Mouse (Mus musculus): ENCODE measurements around the gene Fuom. TPM values are rescaled to one million over a fixed set of nuclear protein-coding genes. Genes with fewer than 3 reads are reported as not detected.
A peak's percentile ranks its signal among the peaks of the same experiment; 100 is the strongest.
"Not testable (repeated sequence)": the region's sequence is repeated elsewhere in the genome, so short reads cannot be mapped to it uniquely, and the experiment has no call there.

The Fuom gene
- 2.1 and 2.7 TPM in 2 replicates for polyA plus RNA-seq (2012; rRNA removed)

- TF ChIP-seq POLR2A (IDR thresholded peaks at IDR 0.05; ENCODE audit: control insufficient read depth, low read depth, low read length) (no peak), CTCF (IDR thresholded peaks at IDR 0.05; ENCODE audit: control insufficient read depth, insufficient read depth, insufficient replicate concordance, low read depth, low read length) (no peak)
- Histone ChIP-seq H3K27ac (ENCODE audit: control insufficient read depth, insufficient read depth, low read depth, low read length) (no peak within 1 kb of the TSS), H3K36me3 (ENCODE audit: control insufficient read depth, insufficient read depth, low read length) (no peaks in the 10 kb centered on the region), H3K4me3 (ENCODE audit: control insufficient read depth, low read depth, low read length) (peak within 1 kb of the TSS; percentile 62), H3K27me3 (ENCODE audit: control insufficient read depth, insufficient read depth, low read length) (no peaks in the 10 kb centered on the region), H3K4me1 (ENCODE audit: control insufficient read depth, insufficient read depth, low read length) (no peaks in the 10 kb centered on the region; the same call in 1 of the 2 replicates)
These were observed at the start of gene Fuom for GRCm38 (mm10) chr7:140101993-140102860. Gene Fuom (minus strand): TSS chr7:140102441.

- no peak overlapping the region for H3K27ac ChIP-seq (ENCODE audit: control insufficient read depth, insufficient read depth, low read depth, low read length)
- no peak for TF ChIP-seq POLR2A (IDR thresholded peaks at IDR 0.05; ENCODE audit: control insufficient read depth, low read depth, low read length)
- H3K36me3 ChIP-seq (ENCODE audit: control insufficient read depth, insufficient read depth, low read length): no peaks in the 10 kb centered on the region; the same call in 1 of the 2 replicates
- H3K27me3 ChIP-seq (ENCODE audit: control insufficient read depth, insufficient read depth, low read length): no peaks in the 10 kb centered on the region
- no peak overlapping the region for H3K4me3 ChIP-seq (ENCODE audit: control insufficient read depth, low read depth, low read length)
- no peaks in the 10 kb centered on the region for H3K4me1 ChIP-seq (ENCODE audit: control insufficient read depth, insufficient read depth, low read length)
These were observed 42.3 kb upstream of the Fuom start for GRCm38 (mm10) chr7:140144550-140144949.

GRCm38 (mm10) chr7:140141350-140141749 is 39.1 kb upstream of the Fuom start:
- H3K27me3 ChIP-seq (ENCODE audit: control insufficient read depth, insufficient read depth, low read length): no peaks in the 10 kb centered on the region
- no peak for TF ChIP-seq POLR2A (IDR thresholded peaks at IDR 0.05; ENCODE audit: control insufficient read depth, low read depth, low read length)
- peak; percentile 52; the same call in 1 of the 2 replicates for TF ChIP-seq CTCF (IDR thresholded peaks at IDR 0.05; ENCODE audit: control insufficient read depth, insufficient read depth, insufficient replicate concordance, low read depth, low read length)
- no peak overlapping the region for H3K27ac ChIP-seq (ENCODE audit: control insufficient read depth, insufficient read depth, low read depth, low read length)
- no peaks in the 10 kb centered on the region for H3K36me3 ChIP-seq (ENCODE audit: control insufficient read depth, insufficient read depth, low read length)
- H3K4me1 ChIP-seq (ENCODE audit: control insufficient read depth, insufficient read depth, low read length): peaks cover 7% of the 10 kb centered on the region
- no peak overlapping the region for H3K4me3 ChIP-seq (ENCODE audit: control insufficient read depth, low read depth, low read length)

- Histone ChIP-seq H3K27ac (ENCODE audit: control insufficient read depth, insufficient read depth, low read depth, low read length) (peak overlapping the region; percentile 19), H3K4me1 (ENCODE audit: control insufficient read depth, insufficient read depth, low read length) (peaks cover 7% of the 10 kb centered on the region), H3K4me3 (ENCODE audit: control insufficient read depth, low read depth, low read length) (peak overlapping the region; percentile 95), H3K36me3 (ENCODE audit: control insufficient read depth, insufficient read depth, low read length) (no peaks in the 10 kb centered on the region), H3K27me3 (ENCODE audit: control insufficient read depth, insufficient read depth, low read length) (no peaks in the 10 kb centered on the region)
- TF ChIP-seq CTCF (IDR thresholded peaks at IDR 0.05; ENCODE audit: control insufficient read depth, insufficient read depth, insufficient replicate concordance, low read depth, low read length): no peak
- no peak for TF ChIP-seq POLR2A (IDR thresholded peaks at IDR 0.05; ENCODE audit: control insufficient read depth, low read depth, low read length)
These were observed 35.7 kb upstream of the Fuom start for GRCm38 (mm10) chr7:140138021-140138310.

- H3K4me1 ChIP-seq (ENCODE audit: control insufficient read depth, insufficient read depth, low read length): peaks cover 7% of the 10 kb centered on the region
- H3K27me3 ChIP-seq (ENCODE audit: control insufficient read depth, insufficient read depth, low read length): no peaks in the 10 kb centered on the region
- TF ChIP-seq CTCF (IDR thresholded peaks at IDR 0.05; ENCODE audit: control insufficient read depth, insufficient read depth, insufficient replicate concordance, low read depth, low read length) (no peak), POLR2A (IDR thresholded peaks at IDR 0.05; ENCODE audit: control insufficient read depth, low read depth, low read length) (peak; percentile 80)
- H3K4me3 ChIP-seq (ENCODE audit: control insufficient read depth, low read depth, low read length): peak within 1 kb of the TSS; percentile 95
- no peaks in the 10 kb centered on the region for H3K36me3 ChIP-seq (ENCODE audit: control insufficient read depth, insufficient read depth, low read length)
- H3K27ac ChIP-seq (ENCODE audit: control insufficient read depth, insufficient read depth, low read depth, low read length): peak within 1 kb of the TSS; percentile 19
These were observed 35.1 kb upstream of the Fuom start, which contains the start of gene Mtg1 for GRCm38 (mm10) chr7:140137135-140138020. Gene Mtg1 (plus strand): TSS chr7:140137564.

GRCm38 (mm10) chr7:140135106-140135770 is 33.0 kb upstream of the Fuom start:
- no peak overlapping the region for H3K4me3 ChIP-seq (ENCODE audit: control insufficient read depth, low read depth, low read length)
- H3K27me3 ChIP-seq (ENCODE audit: control insufficient read depth, insufficient read depth, low read length): no peaks in the 10 kb centered on the region
- H3K27ac ChIP-seq (ENCODE audit: control insufficient read depth, insufficient read depth, low read depth, low read length): no peak overlapping the region
- TF ChIP-seq CTCF (IDR thresholded peaks at IDR 0.05; ENCODE audit: control insufficient read depth, insufficient read depth, insufficient replicate concordance, low read depth, low read length) (no peak), POLR2A (IDR thresholded peaks at IDR 0.05; ENCODE audit: control insufficient read depth, low read depth, low read length) (no peak)
- H3K4me1 ChIP-seq (ENCODE audit: control insufficient read depth, insufficient read depth, low read length): peaks cover 7% of the 10 kb centered on the region
- H3K36me3 ChIP-seq (ENCODE audit: control insufficient read depth, insufficient read depth, low read length): no peaks in the 10 kb centered on the region

GRCm38 (mm10) chr7:140134033-140134432 is 31.8 kb upstream of the Fuom start:
- not testable (repeated sequence) for H3K4me1 ChIP-seq (ENCODE audit: control insufficient read depth, insufficient read depth, low read length); H3K4me3 ChIP-seq (ENCODE audit: control insufficient read depth, low read depth, low read length); H3K27ac ChIP-seq (ENCODE audit: control insufficient read depth, insufficient read depth, low read depth, low read length); H3K27me3 ChIP-seq (ENCODE audit: control insufficient read depth, insufficient read depth, low read length); H3K36me3 ChIP-seq (ENCODE audit: control insufficient read depth, insufficient read depth, low read length)

GRCm38 (mm10) chr7:140132184-140132583 is 29.9 kb upstream of the Fuom start:
- not testable (repeated sequence) for H3K27me3 ChIP-seq (ENCODE audit: control insufficient read depth, insufficient read depth, low read length); H3K4me3 ChIP-seq (ENCODE audit: control insufficient read depth, low read depth, low read length); H3K27ac ChIP-seq (ENCODE audit: control insufficient read depth, insufficient read depth, low read depth, low read length); H3K36me3 ChIP-seq (ENCODE audit: control insufficient read depth, insufficient read depth, low read length); H3K4me1 ChIP-seq (ENCODE audit: control insufficient read depth, insufficient read depth, low read length)
